Mouse (Mus musculus): ENCODE data around the gene Pum2.

Gene Pum2

GRCm38 (mm10) chr12:8762667-8763066, 88.7 kb downstream of the Pum2 start:
- DNase-seq = no peak

GRCm38 (mm10) chr12:8764221-8764930, 90.4 kb downstream of the Pum2 start:
- DNase-seq = peak; percentile 32 to 43

GRCm38 (mm10) chr12:8770946-8771843, 97.3 kb downstream of the Pum2 start, which contains the start of gene Sdc1:
TSS of gene Sdc1 (plus strand) at chr12:8771323.
- peak; percentile 56 to 69 for DNase-seq

DNA sequence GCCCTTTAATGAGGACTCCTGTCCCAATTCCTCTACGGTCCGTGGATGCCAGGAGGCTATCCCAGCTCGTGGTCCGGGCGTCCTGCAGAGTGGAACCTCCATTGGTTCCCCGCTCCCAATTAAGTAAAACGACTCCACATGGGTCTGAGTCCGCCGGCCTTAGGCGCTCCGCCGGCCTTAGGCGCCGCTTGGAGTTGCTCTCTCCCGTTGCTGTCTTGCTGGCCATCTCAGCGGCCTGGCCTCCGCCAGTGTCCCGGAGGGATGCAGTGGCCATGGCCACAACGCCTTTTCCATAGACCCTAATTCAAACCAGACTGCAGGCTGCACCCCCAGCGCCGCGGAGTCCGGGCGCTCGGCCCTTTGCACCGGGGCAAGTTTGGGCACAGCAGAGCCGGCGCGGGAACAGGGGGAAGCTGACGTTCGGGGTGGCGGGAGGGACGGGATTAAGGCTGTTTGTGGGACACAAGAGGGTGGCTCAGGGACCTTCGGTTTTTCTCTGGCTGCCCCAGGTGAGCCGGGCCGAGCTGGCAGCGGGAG, 98.0 kb downstream of the Pum2 start:
- no peak for DNase-seq

DNA sequence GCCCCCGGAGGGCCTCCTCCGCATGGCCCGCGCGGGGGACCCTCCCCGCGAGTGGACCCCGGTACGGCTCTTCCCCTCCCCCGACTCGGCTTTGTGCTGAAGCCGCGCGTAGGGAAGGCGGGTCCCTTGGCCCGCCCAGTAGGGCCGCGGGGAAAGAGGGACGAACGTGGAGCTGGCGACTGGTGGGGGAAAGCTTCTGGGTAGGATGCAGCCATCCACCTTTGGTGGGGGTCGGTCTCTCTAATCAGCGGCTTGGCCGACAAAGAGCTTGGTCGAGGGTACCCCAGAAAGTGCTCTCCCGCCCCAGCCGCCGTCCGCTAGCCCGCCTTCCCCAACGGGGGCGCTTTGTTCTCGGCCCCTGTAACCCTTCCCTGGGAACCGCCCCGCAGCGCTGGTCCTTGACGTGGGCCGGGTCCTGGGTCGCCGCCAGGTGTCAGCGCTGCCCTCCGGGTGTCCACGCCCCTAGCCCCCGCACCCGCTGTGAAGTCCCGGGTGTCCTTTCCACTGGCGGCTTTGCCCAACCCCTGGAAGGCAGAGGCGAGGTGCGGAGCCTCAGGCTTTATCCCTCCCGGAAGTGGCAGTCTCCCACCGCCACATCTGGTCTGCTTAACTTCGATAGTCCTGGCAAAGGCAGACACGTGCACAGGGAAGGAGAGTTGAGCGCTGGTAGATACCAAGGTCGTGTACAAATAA, 98.7 kb downstream of the Pum2 start:
- peak in 1 of 2 experiments; percentile 29 for DNase-seq

GRCm38 (mm10) chr12:8773336-8773735, 99.4 kb downstream of the Pum2 start:
- no peak for DNase-seq

DNA sequence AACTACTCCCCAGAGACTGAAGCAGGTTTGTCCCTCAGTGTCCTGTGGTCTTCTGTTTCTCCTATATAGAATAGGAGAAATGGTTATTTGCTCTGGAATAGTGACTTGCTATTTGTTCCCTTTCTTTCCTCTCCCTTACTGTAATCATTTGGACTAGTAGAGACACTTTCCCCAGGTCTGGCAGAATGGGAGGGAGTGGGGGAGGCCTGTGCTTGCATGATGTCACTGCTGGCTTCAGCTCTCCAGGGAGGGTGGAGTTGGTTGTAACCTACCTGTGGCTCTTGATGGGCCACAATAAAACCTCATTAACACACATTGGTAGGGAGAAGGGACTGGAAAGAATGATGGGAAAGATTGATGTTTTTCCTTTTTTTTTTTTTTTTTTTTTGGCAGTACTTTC, 100.2 kb downstream of the Pum2 start:
- no peak for DNase-seq

- no peak for DNase-seq
Observed at GRCm38 (mm10) chr12:8776206-8776605, 102.3 kb downstream of the Pum2 start.

DNA sequence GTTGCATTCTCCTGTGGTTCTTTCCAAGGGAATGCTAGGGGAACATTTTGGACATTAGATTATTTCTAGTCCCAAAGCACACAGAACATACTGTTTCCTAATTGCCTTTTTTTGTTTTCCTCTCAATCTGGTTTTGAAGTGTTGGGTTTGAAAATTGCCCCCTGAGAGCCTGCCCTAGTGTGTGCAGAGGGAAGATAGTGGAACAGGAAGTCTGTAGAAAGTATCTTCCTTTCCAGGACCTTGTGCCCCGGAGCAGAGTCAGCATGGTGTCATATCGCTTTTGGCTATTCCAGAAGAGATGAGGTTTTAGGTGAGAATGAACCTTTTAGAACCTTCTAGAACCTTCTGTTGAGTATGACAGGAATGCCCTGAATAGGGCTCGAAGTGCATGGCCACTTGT, 102.8 kb downstream of the Pum2 start:
- DNase-seq = no peak

DNA sequence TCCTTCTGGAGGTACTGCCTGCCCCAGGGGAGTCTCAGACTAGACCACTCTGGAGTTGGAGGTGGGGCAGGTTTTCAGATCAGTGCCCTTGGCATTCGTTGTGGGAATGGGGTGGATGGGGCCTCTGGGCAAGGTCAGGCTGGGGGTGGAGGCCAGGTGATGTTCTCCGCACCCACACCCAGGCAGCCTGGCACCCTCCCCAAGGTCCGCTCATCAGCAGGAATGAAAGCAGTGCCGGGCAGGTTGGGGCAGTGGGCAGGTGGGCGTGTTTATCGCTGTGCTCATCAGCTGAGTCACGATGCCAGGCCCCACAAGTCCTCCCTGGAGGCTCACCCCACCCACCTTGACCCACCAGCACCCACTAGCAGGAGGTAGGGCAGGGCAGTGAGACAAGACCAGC, 104.2 kb downstream of the Pum2 start:
- DNase-seq = no peak

DNA sequence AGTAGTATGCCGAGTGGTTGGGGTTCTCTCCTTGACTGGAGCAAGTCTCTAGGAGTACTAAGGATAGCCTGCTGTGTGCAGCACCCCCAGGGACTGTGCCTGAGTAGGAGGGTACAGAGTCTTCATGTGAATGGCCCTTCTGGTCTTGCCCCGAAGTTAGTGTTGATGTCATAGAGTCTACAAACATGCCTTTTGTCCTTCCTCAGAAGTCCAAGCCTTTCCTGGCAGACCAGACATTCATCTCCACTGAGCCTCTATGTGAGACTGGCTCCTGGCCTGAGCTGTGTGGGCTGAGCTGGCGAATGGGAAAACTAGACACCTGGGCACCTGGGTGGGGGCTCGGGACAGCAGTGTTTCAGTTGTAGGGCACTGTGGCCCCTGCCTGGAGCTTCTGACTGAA, 105.9 kb downstream of the Pum2 start:
- no peak for DNase-seq

- no peak for DNase-seq
Observed at GRCm38 (mm10) chr12:8781121-8781520, 107.2 kb downstream of the Pum2 start.

GRCm38 (mm10) chr12:8781681-8782378, 107.9 kb downstream of the Pum2 start:
- DNase-seq = peak; percentile 52 to 76

- DNase-seq = no peak
Observed at GRCm38 (mm10) chr12:8782565-8782964, 108.6 kb downstream of the Pum2 start.

- DNase-seq = no peak
Observed at GRCm38 (mm10) chr12:8784189-8784588, 110.3 kb downstream of the Pum2 start.

DNA sequence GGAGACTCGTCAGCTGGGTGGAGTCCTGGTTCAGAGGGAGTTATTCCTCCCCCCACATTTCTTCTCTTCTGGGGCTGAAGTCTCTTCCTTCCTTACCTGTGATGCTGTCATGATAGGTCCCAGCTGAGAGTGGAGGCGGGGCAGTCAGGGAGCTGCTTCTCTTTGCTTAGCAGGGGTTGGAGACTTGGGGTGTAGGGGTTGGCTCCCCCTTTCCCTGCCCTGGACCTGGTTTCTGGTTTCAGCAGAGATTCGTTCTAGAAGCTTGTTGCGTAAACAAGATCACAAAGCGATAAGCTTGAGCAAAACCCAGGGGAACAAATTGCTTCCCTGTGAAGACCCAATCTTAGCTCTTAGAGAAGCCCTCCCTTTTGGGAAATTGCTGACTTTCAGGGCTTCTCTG, 112.5 kb downstream of the Pum2 start:
- no peak for DNase-seq

- no peak for DNase-seq
Observed at GRCm38 (mm10) chr12:8786984-8787730, 113.2 kb downstream of the Pum2 start.

- DNase-seq = no peak
Observed at GRCm38 (mm10) chr12:8788469-8788868, 114.5 kb downstream of the Pum2 start.

GRCm38 (mm10) chr12:8790615-8791014, 116.7 kb downstream of the Pum2 start:
- DNase-seq = no peak

DNA sequence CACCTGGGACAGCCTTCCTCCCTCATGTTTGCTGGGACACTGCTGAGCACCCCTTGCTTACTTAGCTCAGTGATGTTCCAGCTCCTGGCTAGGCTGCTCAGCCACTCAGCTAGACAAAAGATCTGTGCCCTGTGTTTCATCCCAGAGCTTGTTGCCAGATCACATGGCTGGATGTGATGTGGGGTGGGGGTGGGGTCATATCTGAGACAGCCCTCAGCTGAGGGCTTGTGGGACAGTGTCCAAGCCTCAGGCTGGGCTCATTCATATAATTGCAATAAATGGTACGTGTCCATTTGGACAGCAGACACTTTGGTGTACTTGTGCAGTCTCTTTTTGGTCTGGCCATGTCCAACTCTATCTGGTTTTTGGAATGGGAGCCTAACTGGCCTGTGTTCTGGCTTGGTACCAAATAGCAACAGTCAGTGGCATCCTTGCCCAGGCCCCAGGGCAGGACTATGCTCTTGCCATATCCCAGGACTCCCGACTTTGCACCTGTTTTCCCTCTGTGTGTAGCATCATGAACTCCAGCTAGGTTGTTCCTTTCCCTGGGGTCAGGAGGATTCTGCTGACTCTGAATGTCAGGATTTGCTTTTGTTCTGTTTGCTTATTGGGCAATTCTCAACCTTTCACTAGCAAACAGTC, 119.6 kb downstream of the Pum2 start:
- no peak for DNase-seq

GRCm38 (mm10) chr12:8797936-8798335, 124.0 kb downstream of the Pum2 start:
- DNase-seq = no peak

Measured in kidney, adult 8-10 months (tissue).